Mouse (Mus musculus): ENCODE results near the gene Helz.

The Helz gene

GRCm38 (mm10) chr11:107668223-107668622, 120.5 kb downstream of the Helz start:
- no peak for DNase-seq (ENCODE audit: extremely low spot score, low read depth, low spot score)

DNA sequence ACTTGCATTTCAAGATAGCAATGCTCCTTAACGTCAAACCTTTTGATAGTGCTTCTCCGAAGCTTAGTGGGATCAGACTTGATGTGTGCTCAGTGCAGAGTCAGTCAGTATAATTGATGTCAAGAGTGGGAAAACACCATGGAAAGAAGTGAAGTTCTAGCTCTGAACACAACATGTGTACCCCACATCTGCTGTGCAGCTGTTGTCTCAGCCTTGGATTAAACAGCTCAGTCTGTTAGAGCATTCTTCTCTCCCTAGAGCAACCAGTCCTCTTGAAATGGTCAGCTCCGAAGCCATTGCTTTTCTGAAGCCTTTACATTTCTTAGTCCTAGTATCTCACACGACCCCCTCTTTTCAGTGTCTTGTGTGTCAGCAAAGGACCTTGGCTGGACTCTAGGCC, 121.2 kb downstream of the Helz start:
- DNase-seq (ENCODE audit: extremely low spot score, low read depth, low spot score) = peak; percentile 0

GRCm38 (mm10) chr11:107674006-107674405, 126.3 kb downstream of the Helz start:
- DNase-seq (ENCODE audit: extremely low spot score, low read depth, low spot score) = no peak

DNA sequence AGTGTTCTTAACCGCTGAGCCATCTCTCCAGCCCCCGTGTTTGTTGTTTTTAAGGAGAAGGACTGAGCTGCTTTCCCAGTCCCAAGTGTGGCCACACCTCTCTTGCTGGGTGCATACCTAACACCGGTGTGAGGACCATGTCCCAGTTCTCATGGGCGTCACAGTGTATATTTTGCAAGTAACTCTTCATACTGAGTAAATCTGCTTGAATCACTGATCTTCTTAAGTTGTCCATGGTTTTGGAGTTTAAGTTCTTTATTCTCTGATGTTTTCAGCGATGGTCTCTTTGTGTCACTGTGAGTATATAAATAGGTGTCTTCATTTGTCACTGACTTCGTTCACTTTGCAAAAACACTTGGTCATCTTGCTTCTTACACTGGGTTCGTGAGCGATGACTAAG, 126.9 kb downstream of the Helz start:
- DNase-seq (ENCODE audit: extremely low spot score, low read depth, low spot score) = no peak

- no peak for DNase-seq (ENCODE audit: extremely low spot score, low read depth, low spot score)
Observed at GRCm38 (mm10) chr11:107675246-107675645, 127.5 kb downstream of the Helz start.

- DNase-seq (ENCODE audit: extremely low spot score, low read depth, low spot score) = no peak
Observed at GRCm38 (mm10) chr11:107676207-107676940, 128.6 kb downstream of the Helz start.

DNA sequence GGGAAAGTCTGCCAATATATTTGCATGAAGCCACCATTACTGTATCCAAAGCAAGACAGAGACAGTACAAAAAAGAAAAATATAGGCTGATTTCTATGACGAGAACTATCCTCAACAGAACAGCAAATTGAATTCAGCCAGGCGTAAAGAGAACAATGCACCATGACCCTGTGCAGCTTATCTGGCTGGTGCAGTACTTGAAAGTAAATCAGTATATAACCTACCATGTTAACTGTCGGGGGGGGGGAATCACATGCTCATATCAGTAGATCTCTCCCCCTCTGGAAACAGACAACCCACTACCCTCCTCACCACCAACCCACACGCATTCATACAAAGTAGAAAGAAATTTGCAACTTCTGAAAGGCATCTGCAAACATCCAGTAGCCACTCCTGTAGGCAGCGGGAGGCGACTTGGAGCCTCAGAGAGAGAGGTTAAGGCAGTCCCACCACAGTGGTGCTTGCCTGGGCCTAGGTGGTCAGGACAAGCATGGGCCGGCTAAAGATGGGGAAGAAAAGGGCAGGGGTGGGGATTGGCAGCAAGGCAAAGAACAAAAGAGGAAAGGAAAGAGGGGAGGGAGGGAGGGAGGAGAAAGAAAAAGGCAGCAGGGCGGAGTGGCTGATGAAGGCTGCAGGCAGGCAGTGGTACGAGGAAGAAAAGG, 135.1 kb downstream of the Helz start:
- DNase-seq (ENCODE audit: extremely low spot score, low read depth, low spot score) = no peak

- DNase-seq (ENCODE audit: extremely low spot score, low read depth, low spot score) = no peak
Observed at GRCm38 (mm10) chr11:107683544-107684465, 136.1 kb downstream of the Helz start.

DNA sequence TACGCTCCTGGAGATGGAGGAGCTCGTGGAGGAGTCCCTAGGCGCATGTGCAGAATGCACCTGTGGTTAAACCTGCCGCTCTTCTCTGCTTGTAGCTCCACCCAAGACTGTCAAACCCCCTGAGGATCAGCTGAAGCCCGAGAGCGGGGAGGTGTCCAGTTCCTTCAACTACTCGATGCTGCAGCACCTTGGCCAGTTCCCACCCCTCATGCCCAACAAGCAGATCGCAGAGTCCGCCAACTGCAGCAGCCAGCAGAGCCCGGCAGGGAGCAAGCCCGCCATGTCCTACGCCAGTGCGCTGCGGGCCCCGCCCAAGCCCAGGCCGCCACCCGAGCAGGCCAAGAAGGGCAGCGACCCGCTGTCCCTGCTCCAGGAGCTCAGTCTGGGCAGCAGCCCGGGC, 138.6 kb downstream of the Helz start:
- DNase-seq (ENCODE audit: extremely low spot score, low read depth, low spot score) = no peak

- DNase-seq (ENCODE audit: extremely low spot score, low read depth, low spot score) = no peak
Observed at GRCm38 (mm10) chr11:107688480-107688879, 140.8 kb downstream of the Helz start.

- DNase-seq (ENCODE audit: extremely low spot score, low read depth, low spot score) = no peak
Observed at GRCm38 (mm10) chr11:107691569-107691968, 143.8 kb downstream of the Helz start.

DNA sequence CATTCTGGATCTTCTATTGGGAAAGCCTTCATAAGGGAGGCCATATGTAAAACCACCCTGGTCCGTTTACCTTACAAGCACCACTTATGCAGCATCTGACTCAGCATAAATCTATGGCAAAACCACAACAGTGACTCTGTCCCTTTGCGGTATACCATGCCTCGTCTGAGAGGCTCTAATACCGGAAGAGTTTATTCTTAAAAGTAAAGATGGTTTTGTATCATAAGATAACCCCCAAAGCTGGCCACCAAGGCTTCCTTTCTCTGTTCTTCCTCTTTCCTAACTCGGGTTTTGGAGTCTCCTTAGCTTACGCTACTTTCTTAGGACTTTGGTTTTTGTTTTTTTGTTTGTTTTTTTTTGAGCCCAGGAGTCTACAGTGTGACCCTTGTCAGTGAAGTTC, 145.6 kb downstream of the Helz start:
- DNase-seq (ENCODE audit: extremely low spot score, low read depth, low spot score) = no peak

DNA sequence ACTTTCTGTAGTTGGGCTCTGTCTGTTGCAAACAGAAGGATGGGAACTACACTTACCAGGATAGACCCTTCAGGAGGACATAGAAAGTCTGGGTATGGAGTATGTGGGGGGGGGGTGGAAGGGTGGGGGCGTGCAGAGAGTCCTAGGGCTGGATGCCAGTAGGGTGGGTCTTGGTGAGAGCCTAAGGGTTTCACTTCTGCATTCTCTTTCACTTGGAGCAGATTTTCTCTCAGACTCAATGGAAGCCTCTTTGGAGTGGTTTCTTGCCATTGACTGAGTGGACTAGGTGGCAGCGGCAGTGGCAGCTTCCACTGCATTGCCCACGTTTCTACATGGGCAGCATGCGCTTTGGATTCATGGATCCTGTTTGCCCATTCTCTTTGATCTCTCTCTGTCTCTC, 152.2 kb downstream of the Helz start:
- no peak for DNase-seq (ENCODE audit: extremely low spot score, low read depth, low spot score)

DNA sequence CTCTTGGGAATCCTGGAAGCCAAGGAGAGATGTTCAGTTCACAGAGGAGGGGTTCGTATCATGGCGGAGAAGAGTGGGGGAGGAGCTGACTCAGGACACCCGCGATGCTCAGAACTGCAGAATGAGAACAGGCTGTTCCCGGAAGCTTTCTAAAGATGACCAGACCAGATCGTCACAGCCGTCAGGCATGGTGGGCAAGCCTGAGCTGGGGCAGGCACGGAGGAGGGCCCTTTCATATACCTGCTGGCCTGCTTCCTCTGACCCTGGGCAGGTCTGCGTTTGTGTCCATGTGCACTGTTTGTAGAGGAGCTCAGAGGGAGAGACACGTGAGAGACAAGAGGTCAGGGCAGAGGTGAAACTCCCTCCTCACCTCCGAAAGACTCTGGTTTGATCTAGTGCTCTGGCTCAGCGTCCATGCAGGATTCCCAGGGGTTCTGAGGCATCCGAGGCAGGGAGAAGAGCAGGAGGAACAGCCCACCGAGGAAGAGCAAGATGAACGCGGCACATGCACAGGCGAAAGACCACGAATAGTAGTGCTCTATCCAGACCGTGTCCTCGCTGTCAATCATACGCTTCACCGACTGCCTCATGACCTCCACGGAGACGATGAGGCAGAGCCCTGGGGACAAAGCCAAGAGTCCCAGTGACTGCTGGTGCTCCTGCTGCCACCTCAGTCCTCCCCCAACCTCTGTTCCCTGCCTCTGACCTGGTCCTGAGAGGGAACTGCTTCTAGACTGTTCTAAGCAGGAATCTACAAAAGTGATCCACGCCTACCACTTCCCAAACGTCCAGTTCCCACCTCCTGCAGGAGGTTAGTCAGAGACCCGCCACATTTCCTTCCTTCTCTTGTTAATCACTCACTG, 155.8 kb downstream of the Helz start:
- DNase-seq (ENCODE audit: extremely low spot score, low read depth, low spot score) = no peak

DNA sequence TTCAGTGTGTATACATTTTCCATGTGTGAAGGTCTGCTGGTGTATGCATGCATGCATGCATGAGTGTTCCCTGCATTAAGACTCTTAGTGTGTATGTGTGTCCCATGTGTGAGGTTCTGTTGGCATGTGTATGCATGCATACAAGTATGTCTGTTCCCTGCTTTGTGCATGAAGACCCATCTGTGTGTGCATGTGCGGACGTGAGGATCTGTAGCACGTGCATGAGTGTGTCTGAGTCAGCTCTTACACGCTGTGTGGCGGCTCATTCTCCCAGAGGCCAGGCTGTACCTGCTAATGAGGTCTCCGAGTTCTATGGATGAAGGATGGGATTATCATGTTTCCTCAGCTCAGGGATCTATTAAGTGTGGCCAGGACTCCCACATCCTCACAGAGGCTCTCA, 157.3 kb downstream of the Helz start:
- DNase-seq (ENCODE audit: extremely low spot score, low read depth, low spot score) = no peak

- DNase-seq (ENCODE audit: extremely low spot score, low read depth, low spot score) = no peak
Observed at GRCm38 (mm10) chr11:107705476-107706074, 157.8 kb downstream of the Helz start.

- no peak for DNase-seq (ENCODE audit: extremely low spot score, low read depth, low spot score)
Observed at GRCm38 (mm10) chr11:107707897-107708610, 160.3 kb downstream of the Helz start.

- DNase-seq (ENCODE audit: extremely low spot score, low read depth, low spot score) = no peak
Observed at GRCm38 (mm10) chr11:107710379-107710778, 162.6 kb downstream of the Helz start.

- DNase-seq (ENCODE audit: extremely low spot score, low read depth, low spot score) = no peak
Observed at GRCm38 (mm10) chr11:107714368-107714767, 166.6 kb downstream of the Helz start.

All from hindlimb bud, embryonic 11.5 days (tissue).